Mouse (Mus musculus) gastrocnemius, postnatal 25 days (tissue): ENCODE measurements around the gene Sestd1. TPM values are rescaled to one million over a fixed set of nuclear protein-coding genes. Genes with fewer than 3 reads are reported as not detected.

Experiments used
- DNase-seq: peaks from one replicate; pipeline ENCODE4 v3.0.0; 2022
- total RNA-seq, 2 experiments: library from RNA; stranded (reverse); gene quantifications; 1 replicate in 1 of 2; 2 replicates in 1 of 2; pipeline ENCODE4 v1.2.3; 2021

Gene Sestd1
- total RNA-seq, 2 experiments from 2014 or later, result 9.4 to 10.9 TPM

GRCm38 (mm10) chr2:77212885-77213284 lies 67.5 kb downstream of the Sestd1 start:
- no peak for DNase-seq

GRCm38 (mm10) chr2:77206951-77207350 lies 73.4 kb downstream of the Sestd1 start:
- no peak for DNase-seq

GRCm38 (mm10) chr2:77203916-77204315 lies 76.5 kb downstream of the Sestd1 start:
- no peak for DNase-seq

GRCm38 (mm10) chr2:77201900-77202299 lies 78.5 kb downstream of the Sestd1 start:
- no peak for DNase-seq

GRCm38 (mm10) chr2:77200958-77201614 lies 79.3 kb downstream of the Sestd1 start:
- no peak for DNase-seq

- no peak for DNase-seq
Measured at GRCm38 (mm10) chr2:77200379-77200778, 80.0 kb downstream of the Sestd1 start.

- DNase-seq, result no peak
Measured at GRCm38 (mm10) chr2:77198246-77198645, 82.1 kb downstream of the Sestd1 start.

- no peak for DNase-seq
Measured at GRCm38 (mm10) chr2:77196819-77197218, 83.6 kb downstream of the Sestd1 start.

- no peak for DNase-seq
Measured at GRCm38 (mm10) chr2:77195056-77195455, 85.3 kb downstream of the Sestd1 start.

- DNase-seq, result no peak
Measured at GRCm38 (mm10) chr2:77191811-77192210, 88.6 kb downstream of the Sestd1 start.

- DNase-seq, result no peak
Measured at GRCm38 (mm10) chr2:77190891-77191290, 89.5 kb downstream of the Sestd1 start.

GRCm38 (mm10) chr2:77190301-77190700 lies 90.1 kb downstream of the Sestd1 start:
- no peak for DNase-seq

- DNase-seq, result no peak
Measured at GRCm38 (mm10) chr2:77189671-77190070, 90.7 kb downstream of the Sestd1 start.

GRCm38 (mm10) chr2:77187501-77187900 lies 92.9 kb downstream of the Sestd1 start:
- DNase-seq, result no peak

- DNase-seq, result no peak
Measured at GRCm38 (mm10) chr2:77186912-77187311, 93.5 kb downstream of the Sestd1 start.

GRCm38 (mm10) chr2:77184049-77184571 lies 96.3 kb downstream of the Sestd1 start:
- DNase-seq, result no peak

- DNase-seq, result no peak
Measured at GRCm38 (mm10) chr2:77183646-77184045, 96.7 kb downstream of the Sestd1 start.

- DNase-seq, result no peak
Measured at GRCm38 (mm10) chr2:77182996-77183380, 97.4 kb downstream of the Sestd1 start.

GRCm38 (mm10) chr2:77182271-77182995 lies 98.0 kb downstream of the Sestd1 start:
- no peak for DNase-seq

GRCm38 (mm10) chr2:77177472-77177871 lies 102.9 kb downstream of the Sestd1 start:
- no peak for DNase-seq

- no peak for DNase-seq
Measured at GRCm38 (mm10) chr2:77176413-77176812, 104.0 kb downstream of the Sestd1 start.

- DNase-seq, result no peak
Measured at GRCm38 (mm10) chr2:77175411-77175810, 105.0 kb downstream of the Sestd1 start.

- DNase-seq, result peak; percentile 43
Measured at GRCm38 (mm10) chr2:77174313-77174712, 106.1 kb downstream of the Sestd1 start.

GRCm38 (mm10) chr2:77173821-77174220 lies 106.6 kb downstream of the Sestd1 start:
- no peak for DNase-seq
